Mouse (Mus musculus): ENCODE data around the gene Zfp853.

DNA sequence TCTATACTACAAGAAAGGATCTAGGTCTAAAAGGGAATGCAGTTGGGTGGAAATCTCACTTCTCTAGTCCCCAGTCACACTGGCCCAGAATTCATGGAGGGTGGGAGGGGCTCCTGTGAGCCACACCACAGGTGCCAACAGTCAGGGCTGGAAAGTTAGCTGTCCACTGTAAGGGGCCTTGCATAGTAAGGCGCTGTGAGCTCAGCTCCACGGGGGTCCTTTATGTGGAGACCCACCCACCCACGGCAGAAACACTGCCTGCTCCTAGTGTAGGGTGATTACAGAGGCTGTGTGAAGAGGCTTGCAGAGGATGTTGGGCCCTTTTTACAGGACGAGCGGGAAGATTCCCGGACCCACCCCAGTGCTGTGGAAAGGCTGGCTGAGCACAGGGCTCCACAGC, 41.4 kb downstream of the Zfp853 start:
- TF ChIP-seq CTCF (IDR thresholded peaks at IDR 0.05; ENCODE audit: low read depth) (no peak), EP300 (IDR thresholded peaks at IDR 0.05; ENCODE audit: low read depth) (no peak)

All from liver, postnatal 0 days (tissue).